Mouse (Mus musculus) c-Kit-positive CD71-negative TER-119-negative erythroid progenitor cells, embryonic 14.5 days (primary cell): ENCODE measurements around the gene Slc41a3.
A peak's percentile ranks its signal among the peaks of the same experiment; 100 is the strongest.

ENCODE experiments used
- DNase-seq: peaks from one replicate; pipeline ENCODE4 v3.0.0-alpha.2; 2013; ENCODE audit warnings: low read depth

Gene Slc41a3

GRCm38 (mm10) chr6:90598197-90598596 lies 6.3 kb upstream of the Slc41a3 start:
- DNase-seq = no peak

- DNase-seq = no peak
Observed at GRCm38 (mm10) chr6:90600351-90600750, 4.2 kb upstream of the Slc41a3 start.

- no peak for DNase-seq
Observed at GRCm38 (mm10) chr6:90601736-90602135, 2.8 kb upstream of the Slc41a3 start.

- no peak for DNase-seq
Observed at GRCm38 (mm10) chr6:90602304-90602703, 2.2 kb upstream of the Slc41a3 start.

GRCm38 (mm10) chr6:90603126-90603525 lies 1.4 kb upstream of the Slc41a3 start:
- no peak for DNase-seq

- no peak for DNase-seq
Observed at GRCm38 (mm10) chr6:90604130-90604529, 395 bp upstream of the Slc41a3 start.

- DNase-seq = no peak
Observed at GRCm38 (mm10) chr6:90605298-90605665, 757 bp downstream of the Slc41a3 start.

GRCm38 (mm10) chr6:90606538-90606937 lies 2.0 kb downstream of the Slc41a3 start:
- DNase-seq = peak; percentile 76

GRCm38 (mm10) chr6:90607196-90607595 lies 2.7 kb downstream of the Slc41a3 start:
- peak; percentile 83 for DNase-seq

GRCm38 (mm10) chr6:90608186-90608585 lies 3.7 kb downstream of the Slc41a3 start:
- DNase-seq = no peak

- no peak for DNase-seq
Observed at GRCm38 (mm10) chr6:90610248-90610647, 5.7 kb downstream of the Slc41a3 start.

- DNase-seq = no peak
Observed at GRCm38 (mm10) chr6:90613277-90613676, 8.8 kb downstream of the Slc41a3 start.

- DNase-seq = no peak
Observed at GRCm38 (mm10) chr6:90615362-90615761, 10.8 kb downstream of the Slc41a3 start.

- no peak for DNase-seq
Observed at GRCm38 (mm10) chr6:90615991-90616390, 11.5 kb downstream of the Slc41a3 start.

- DNase-seq = no peak
Observed at GRCm38 (mm10) chr6:90616481-90616880, 12.0 kb downstream of the Slc41a3 start.

GRCm38 (mm10) chr6:90618274-90618673 lies 13.7 kb downstream of the Slc41a3 start:
- no peak for DNase-seq

- no peak for DNase-seq
Observed at GRCm38 (mm10) chr6:90618821-90619636, 14.5 kb downstream of the Slc41a3 start.

- no peak for DNase-seq
Observed at GRCm38 (mm10) chr6:90619936-90620335, 15.4 kb downstream of the Slc41a3 start.

GRCm38 (mm10) chr6:90620791-90621583 lies 16.5 kb downstream of the Slc41a3 start:
- no peak for DNase-seq

GRCm38 (mm10) chr6:90621584-90621890 lies 17.0 kb downstream of the Slc41a3 start:
- DNase-seq = no peak

GRCm38 (mm10) chr6:90622758-90623455 lies 18.4 kb downstream of the Slc41a3 start:
- DNase-seq = no peak

GRCm38 (mm10) chr6:90623456-90623836 lies 18.9 kb downstream of the Slc41a3 start:
- no peak for DNase-seq

- no peak for DNase-seq
Observed at GRCm38 (mm10) chr6:90624184-90624583, 19.7 kb downstream of the Slc41a3 start.
